Mouse (Mus musculus) thymus, adult 2 months (tissue): ENCODE measurements around the gene Kansl1.

ENCODE experiments used
- CTCF ChIP-seq: fragments of 200-500 bp; IDR thresholded peaks from 2 replicates; pipeline ENCODE4 v1.5.1; 2012; ENCODE audit warnings: mild to moderate bottlenecking, control low read depth, low read length, moderate library complexity, borderline replicate concordance; ENCODE audit not compliant: control insufficient read depth, poor library complexity, insufficient read depth; ENCODE audit errors: extremely low read depth
- POLR2A ChIP-seq: fragments of 200-500 bp; IDR thresholded peaks from 2 replicates; pipeline ENCODE4 v1.6.1; 2012; ENCODE audit warnings: mild to moderate bottlenecking, low read length, control low read depth, moderate library complexity; ENCODE audit not compliant: control insufficient read depth, poor library complexity, insufficient read depth; ENCODE audit errors: extremely low read depth

GRCm38 (mm10) chr11:104407391-104407790 lies 61.3 kb downstream of the Kansl1 start:
- TF ChIP-seq CTCF (no peak), POLR2A (no peak)
